Mouse (Mus musculus) hindbrain, embryonic 10.5 days (tissue): Measurements from ENCODE around the gene 1500015O10Rik. TPM values are rescaled to one million over a fixed set of nuclear protein-coding genes. Genes with fewer than 3 reads are reported as not detected.

Experiments
- DNase-seq: peaks from one replicate; pipeline ENCODE4 v3.0.0-alpha.2; 2017; ENCODE audit warnings: low spot score
- H3K27ac ChIP-seq: fragments of 300-500 bp; sonication (generic); 2 replicates; pipeline ENCODE4 v1.5.1; 2016; ENCODE audit warnings: mild to moderate bottlenecking, moderate library complexity
- H3K27me3 ChIP-seq: fragments of 300-500 bp; sonication (generic); 2 replicates; pipeline ENCODE4 v1.6.1; 2016; ENCODE audit warnings: mild to moderate bottlenecking; ENCODE audit not compliant: poor library complexity, insufficient read depth, severe bottlenecking
- H3K36me3 ChIP-seq: fragments of 300-500 bp; sonication (generic); 2 replicates; pipeline ENCODE4 v1.6.1; 2016; ENCODE audit warnings: mild to moderate bottlenecking, moderate library complexity
- H3K4me1 ChIP-seq: fragments of 300-500 bp; sonication (generic); replicated peaks from 2 replicates; pipeline ENCODE4 v1.6.1; 2016; ENCODE audit warnings: mild to moderate bottlenecking
- H3K4me3 ChIP-seq: fragments of 300-500 bp; sonication (generic); 2 replicates; pipeline ENCODE4 v1.5.1; 2016; ENCODE audit warnings: mild to moderate bottlenecking, moderate library complexity
- H3K9me3 ChIP-seq: fragments of 300-500 bp; sonication (generic); 2 replicates; pipeline ENCODE4 v1.6.1; 2016; ENCODE audit warnings: mild to moderate bottlenecking, moderate library complexity
- WGBS: fragments of 180-500 bp; shearing (Covaris S2); methylation state at CpG from one replicate; pipeline ENCODE4 v1.1.7; 2016; 5-methylcytosine and 5-hydroxymethylcytosine counted together
- polyA plus RNA-seq: library from polyadenylated mRNA; unstranded; fragments of >200 nt; fragmentation: Nextera tagmentation; extraction: Ambion mirVana; gene quantifications from 2 replicates; pipeline ENCODE4 v1.2.1, GENCODE M21; 2016

Gene 1500015O10Rik
- polyA plus RNA-seq: 0.91 and 9.8 TPM in 2 replicates

DNA sequence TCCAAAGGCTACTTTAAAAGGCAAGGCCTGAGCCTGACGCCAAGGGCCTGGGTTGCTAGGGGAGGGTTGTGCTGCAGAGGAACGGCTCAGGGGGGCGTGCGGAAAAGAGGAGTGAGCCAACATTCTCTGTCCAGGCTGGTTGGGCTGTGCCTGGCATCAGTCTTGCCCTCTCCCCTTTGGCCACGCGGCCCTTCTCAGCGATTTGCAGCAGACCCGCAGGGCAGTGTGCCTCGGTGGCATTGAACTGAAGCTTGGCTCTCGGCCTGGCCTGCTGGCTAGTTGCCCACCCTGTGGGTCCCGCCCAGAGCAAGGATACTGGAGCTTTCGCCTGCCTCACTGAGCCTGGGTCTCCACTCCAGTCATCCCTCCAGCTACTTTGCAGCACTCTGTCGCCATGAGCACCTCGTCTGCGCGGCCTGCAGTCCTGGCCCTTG is at the start of gene 1500015O10Rik:
Gene 1500015O10Rik, plus strand, starts transcription at position 112 of the 434 bp plus-strand sequence.
- Histone ChIP-seq H3K36me3 (no peaks in the 10 kb centered on the region), H3K4me3 (no peak within 1 kb of the TSS), H3K4me1 (no peaks in the 10 kb centered on the region), H3K27me3 (no peaks in the 10 kb centered on the region), H3K9me3 (no peaks in the 10 kb centered on the region), H3K27ac (0 out of 2 replicates have a peak within 1 kb of the TSS, but pooled peaks have one; percentile 0)
- no peak for DNase-seq
- WGBS: 75% methylated on average over 16 of the region's 16 CpGs

DNA sequence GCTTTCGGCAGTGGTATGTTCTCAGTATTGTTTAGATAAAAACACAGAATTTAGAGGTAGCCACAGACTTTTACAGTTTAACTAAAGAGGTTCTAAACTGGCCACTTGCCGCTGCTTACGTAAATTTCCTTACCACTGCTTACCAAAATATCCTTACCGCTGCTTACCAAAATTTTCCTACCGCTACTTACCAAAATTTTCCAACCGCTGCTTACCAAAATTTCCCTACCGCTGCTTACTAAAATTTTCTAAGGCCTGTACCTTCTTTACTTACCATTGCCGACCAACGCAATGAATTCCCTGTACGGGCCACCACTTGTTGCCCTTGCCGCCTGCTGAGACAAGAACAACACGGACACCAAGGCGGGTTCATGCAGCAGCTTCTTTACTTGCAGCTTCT is 40.4 kb upstream of the 1500015O10Rik start:
- 89% methylated on average over 13 of the region's 13 CpGs for WGBS
- DNase-seq: no peak
- H3K4me3 ChIP-seq: no peak overlapping the region

DNA sequence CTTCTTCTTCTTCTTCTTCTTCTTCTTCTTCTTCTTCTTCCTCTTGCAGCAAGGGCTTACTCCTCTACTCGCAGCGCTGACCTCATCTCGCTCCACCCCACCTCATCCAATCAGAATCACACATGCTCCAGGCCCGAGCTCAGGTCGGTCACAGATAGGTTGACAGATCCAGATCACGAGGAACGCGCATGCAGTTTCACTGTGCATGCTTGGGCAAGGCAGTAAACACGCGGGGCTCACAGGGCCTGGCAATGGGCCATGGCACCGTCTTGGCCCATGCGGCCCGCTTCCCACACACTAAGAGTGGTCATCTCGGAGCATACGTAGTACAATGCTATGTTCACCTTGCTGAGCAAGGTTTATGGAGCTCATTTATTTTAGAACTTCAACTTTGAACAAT is 39.9 kb upstream of the 1500015O10Rik start:
- H3K27ac ChIP-seq: no peak overlapping the region
- no peak for DNase-seq
- H3K27me3 ChIP-seq: no peaks in the 10 kb centered on the region
- 93% methylated on average over 15 of the region's 15 CpGs for WGBS
- no peak overlapping the region for H3K4me3 ChIP-seq
- no peaks in the 10 kb centered on the region for H3K36me3 ChIP-seq
- peaks cover 9% of the 10 kb centered on the region for H3K4me1 ChIP-seq
- H3K9me3 ChIP-seq: peaks cover 16% of the 10 kb centered on the region

More for the DNA sequence above, 40.4 kb upstream of the 1500015O10Rik start:
- Histone ChIP-seq H3K27me3 (no peaks in the 10 kb centered on the region), H3K4me1 (peaks cover 6% of the 10 kb centered on the region), H3K9me3 (peaks cover 16% of the 10 kb centered on the region), H3K27ac (no peak overlapping the region), H3K36me3 (no peaks in the 10 kb centered on the region)

- no peak for DNase-seq
- H3K36me3 ChIP-seq: no peaks in the 10 kb centered on the region
- H3K4me3 ChIP-seq: no peak overlapping the region
- peaks cover 19% of the 10 kb centered on the region for H3K4me1 ChIP-seq
- no peak overlapping the region for H3K27ac ChIP-seq
- no peaks in the 10 kb centered on the region for H3K9me3 ChIP-seq
- H3K27me3 ChIP-seq: no peaks in the 10 kb centered on the region
- 80% methylated on average over 3 of the region's 3 CpGs for WGBS
These were observed 36.3 kb upstream of the 1500015O10Rik start for GRCm38 (mm10) chr1:43694076-43694475.

- Histone ChIP-seq H3K4me3 (no peak overlapping the region), H3K36me3 (no peaks in the 10 kb centered on the region), H3K27me3 (no peaks in the 10 kb centered on the region), H3K4me1 (peaks cover 19% of the 10 kb centered on the region), H3K9me3 (no peaks in the 10 kb centered on the region), H3K27ac (peak overlapping the region; percentile 66)
- peak; percentile 6 for DNase-seq
- 61% methylated on average over 6 of the region's 6 CpGs for WGBS
These were observed 35.4 kb upstream of the 1500015O10Rik start for GRCm38 (mm10) chr1:43694851-43695545.

DNA sequence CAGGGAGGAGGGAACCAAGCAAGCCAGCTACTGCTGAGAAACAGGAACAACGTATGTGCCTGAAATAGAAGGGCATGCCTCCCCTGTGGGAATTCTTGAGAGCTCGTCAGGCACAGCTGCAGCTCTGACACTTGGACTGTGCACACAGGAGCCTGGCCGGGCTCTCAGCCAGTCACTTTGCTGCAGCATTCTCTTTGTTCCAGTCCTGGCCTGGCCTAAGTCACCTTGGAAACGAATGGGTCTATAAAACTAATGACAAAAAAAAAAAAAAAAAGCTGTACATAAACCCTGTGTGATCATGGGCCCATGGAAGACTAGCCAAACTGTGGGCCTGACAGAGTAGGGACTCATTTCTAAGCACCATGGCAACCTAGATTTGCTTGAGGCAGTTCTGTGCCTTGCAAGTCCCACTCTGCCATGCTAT is 31.8 kb upstream of the 1500015O10Rik start:
- H3K27me3 ChIP-seq: no peaks in the 10 kb centered on the region
- H3K9me3 ChIP-seq: no peaks in the 10 kb centered on the region
- peak overlapping the region; percentile 70 for H3K27ac ChIP-seq
- peaks cover 19% of the 10 kb centered on the region for H3K4me1 ChIP-seq
- H3K36me3 ChIP-seq: no peaks in the 10 kb centered on the region
- DNase-seq: peak; percentile 56
- WGBS: 9% methylated on average over 4 of the region's 4 CpGs
- H3K4me3 ChIP-seq: no peak overlapping the region

GRCm38 (mm10) chr1:43714841-43715240 is 15.6 kb upstream of the 1500015O10Rik start:
- 92% methylated on average over 2 of the region's 2 CpGs for WGBS
- no peaks in the 10 kb centered on the region for H3K27me3 ChIP-seq
- H3K27ac ChIP-seq: no peak overlapping the region
- H3K4me1 ChIP-seq: no peaks in the 10 kb centered on the region
- no peaks in the 10 kb centered on the region for H3K9me3 ChIP-seq
- DNase-seq: no peak
- H3K4me3 ChIP-seq: no peak overlapping the region
- no peaks in the 10 kb centered on the region for H3K36me3 ChIP-seq

- Histone ChIP-seq H3K4me1 (no peaks in the 10 kb centered on the region), H3K36me3 (no peaks in the 10 kb centered on the region), H3K4me3 (no peak overlapping the region), H3K27me3 (no peaks in the 10 kb centered on the region), H3K27ac (no peak overlapping the region), H3K9me3 (no peaks in the 10 kb centered on the region)
- 80% methylated on average over 7 of the region's 7 CpGs for WGBS
- DNase-seq: no peak
These were observed 12.4 kb upstream of the 1500015O10Rik start for GRCm38 (mm10) chr1:43717967-43718366.

DNA sequence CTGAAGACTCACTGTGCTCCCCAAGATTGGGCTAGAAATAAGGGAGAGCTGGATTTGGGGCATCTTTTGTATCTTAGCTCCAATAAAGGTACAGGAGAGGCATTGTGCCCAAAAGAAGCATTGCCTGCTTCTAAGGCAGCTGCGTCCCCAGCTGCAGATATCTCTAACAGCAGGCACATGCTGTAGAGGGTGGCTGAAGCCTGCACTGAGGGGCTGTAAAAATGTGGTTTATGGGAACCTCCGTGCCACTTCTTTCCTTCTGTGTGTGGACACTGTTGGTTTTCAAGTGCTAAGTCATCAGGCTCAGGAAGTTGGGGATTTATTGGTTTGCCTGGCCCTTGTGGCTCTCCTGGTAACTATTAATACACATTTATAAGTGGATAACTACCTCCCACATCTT is 11.6 kb upstream of the 1500015O10Rik start:
- no peaks in the 10 kb centered on the region for H3K9me3 ChIP-seq
- 90% methylated on average over 2 of the region's 2 CpGs for WGBS
- H3K27ac ChIP-seq: no peak overlapping the region
- no peaks in the 10 kb centered on the region for H3K36me3 ChIP-seq
- H3K4me3 ChIP-seq: no peak overlapping the region
- H3K4me1 ChIP-seq: no peaks in the 10 kb centered on the region
- no peak for DNase-seq
- no peaks in the 10 kb centered on the region for H3K27me3 ChIP-seq

GRCm38 (mm10) chr1:43722459-43722858 is 7.9 kb upstream of the 1500015O10Rik start:
- WGBS: 77% methylated on average over 1 of the region's 1 CpGs
- Histone ChIP-seq H3K36me3 (no peaks in the 10 kb centered on the region), H3K4me3 (no peak overlapping the region), H3K4me1 (no peaks in the 10 kb centered on the region), H3K27ac (no peak overlapping the region), H3K27me3 (no peaks in the 10 kb centered on the region), H3K9me3 (no peaks in the 10 kb centered on the region)
- no peak for DNase-seq

GRCm38 (mm10) chr1:43732100-43732499 is 1.7 kb downstream of the 1500015O10Rik start:
- no peak overlapping the region for H3K27ac ChIP-seq
- H3K9me3 ChIP-seq: no peaks in the 10 kb centered on the region
- no peaks in the 10 kb centered on the region for H3K4me1 ChIP-seq
- H3K4me3 ChIP-seq: no peak overlapping the region
- H3K27me3 ChIP-seq: no peaks in the 10 kb centered on the region
- DNase-seq: no peak
- H3K36me3 ChIP-seq: no peaks in the 10 kb centered on the region
- 84% methylated on average over 4 of the region's 4 CpGs for WGBS

GRCm38 (mm10) chr1:43732657-43733056 is 2.3 kb downstream of the 1500015O10Rik start:
- no peak overlapping the region for H3K4me3 ChIP-seq
- no peak for DNase-seq
- no peaks in the 10 kb centered on the region for H3K27me3 ChIP-seq
- H3K36me3 ChIP-seq: no peaks in the 10 kb centered on the region
- no peaks in the 10 kb centered on the region for H3K9me3 ChIP-seq
- no peak overlapping the region for H3K27ac ChIP-seq
- H3K4me1 ChIP-seq: no peaks in the 10 kb centered on the region
- 82% methylated on average over 1 of the region's 1 CpGs for WGBS

- 79% methylated on average over 7 of the region's 7 CpGs for WGBS
- H3K4me3 ChIP-seq: no peak overlapping the region
- DNase-seq: peak; percentile 22
- H3K27ac ChIP-seq: no peak overlapping the region
- H3K9me3 ChIP-seq: no peaks in the 10 kb centered on the region
- H3K36me3 ChIP-seq: no peaks in the 10 kb centered on the region
- H3K27me3 ChIP-seq: no peaks in the 10 kb centered on the region
- H3K4me1 ChIP-seq: no peaks in the 10 kb centered on the region
These were observed 7.6 kb downstream of the 1500015O10Rik start for GRCm38 (mm10) chr1:43737812-43738518.
